Mouse (Mus musculus): ENCODE measurements around the gene Krt42.
"Not testable (repeated sequence)": the region's sequence is repeated elsewhere in the genome, so short reads cannot be mapped to it uniquely, and the experiment has no call there.

Krt42 gene

GRCm38 (mm10) chr11:100278759-100279158, 9.1 kb upstream of the Krt42 start:
- DNase-seq (ENCODE audit: low spot score): no peak

GRCm38 (mm10) chr11:100277726-100278480, 8.2 kb upstream of the Krt42 start:
- no peak for DNase-seq (ENCODE audit: low spot score)

- DNase-seq (ENCODE audit: low spot score): no peak
Observed at GRCm38 (mm10) chr11:100275466-100275865, 5.8 kb upstream of the Krt42 start.

GRCm38 (mm10) chr11:100274719-100275118, 5.0 kb upstream of the Krt42 start:
- no peak for DNase-seq (ENCODE audit: low spot score)

GRCm38 (mm10) chr11:100271878-100272277, 2.2 kb upstream of the Krt42 start:
- no peak for DNase-seq (ENCODE audit: low spot score)

- no peak for DNase-seq (ENCODE audit: low spot score)
Observed at GRCm38 (mm10) chr11:100262058-100262980, 7.4 kb downstream of the Krt42 start.

- DNase-seq (ENCODE audit: low spot score): no peak
Observed at GRCm38 (mm10) chr11:100261235-100261605, 8.5 kb downstream of the Krt42 start.

GRCm38 (mm10) chr11:100260514-100261234, 9.0 kb downstream of the Krt42 start, which contains the start of gene Krt17:
Gene Krt17 (minus strand): TSS chr11:100261029.
- DNase-seq (ENCODE audit: low spot score): no peak

GRCm38 (mm10) chr11:100259079-100259478, 10.6 kb downstream of the Krt42 start:
- DNase-seq (ENCODE audit: low spot score): no peak

- DNase-seq (ENCODE audit: low spot score): no peak
Observed at GRCm38 (mm10) chr11:100257967-100258366, 11.7 kb downstream of the Krt42 start.

GRCm38 (mm10) chr11:100255514-100255913, 14.2 kb downstream of the Krt42 start:
- DNase-seq (ENCODE audit: low spot score): no peak

GRCm38 (mm10) chr11:100254360-100255090, 15.1 kb downstream of the Krt42 start:
- DNase-seq (ENCODE audit: low spot score): no peak

- no peak for DNase-seq (ENCODE audit: low spot score)
Observed at GRCm38 (mm10) chr11:100248852-100249465, 20.7 kb downstream of the Krt42 start, which contains the start of gene Krt16. Gene Krt16 (minus strand): TSS chr11:100248902.

- not testable (repeated sequence) for DNase-seq (ENCODE audit: low spot score)
Observed at GRCm38 (mm10) chr11:100246471-100246870, 23.2 kb downstream of the Krt42 start.

GRCm38 (mm10) chr11:100240272-100240671, 29.4 kb downstream of the Krt42 start:
- DNase-seq (ENCODE audit: low spot score): not testable (repeated sequence)

GRCm38 (mm10) chr11:100221741-100222140, 47.9 kb downstream of the Krt42 start:
- DNase-seq (ENCODE audit: low spot score): no peak

GRCm38 (mm10) chr11:100219304-100219703, 50.4 kb downstream of the Krt42 start:
- DNase-seq (ENCODE audit: low spot score): no peak
